Mouse (Mus musculus) heart, postnatal 0 days (tissue): Measurements from ENCODE around the gene Gm6583.

Experiments
- CTCF ChIP-seq: IDR thresholded peaks from 2 replicates; pipeline ENCODE4 v1.5.1; 2016; ENCODE audit warnings: antibody characterized with exemption, control low read depth, low read depth
- EP300 ChIP-seq: IDR thresholded peaks from 2 replicates; pipeline ENCODE4 v1.6.1; 2016; ENCODE audit warnings: antibody characterized with exemption, low read depth

- TF ChIP-seq CTCF = no peak
- no peak for TF ChIP-seq EP300
Measured at GRCm38 (mm10) chr5:112402437-112402836, 46.6 kb upstream of the Gm6583 start.
